Mouse (Mus musculus): Measurements from ENCODE around the gene Fbxl2.

DNA sequence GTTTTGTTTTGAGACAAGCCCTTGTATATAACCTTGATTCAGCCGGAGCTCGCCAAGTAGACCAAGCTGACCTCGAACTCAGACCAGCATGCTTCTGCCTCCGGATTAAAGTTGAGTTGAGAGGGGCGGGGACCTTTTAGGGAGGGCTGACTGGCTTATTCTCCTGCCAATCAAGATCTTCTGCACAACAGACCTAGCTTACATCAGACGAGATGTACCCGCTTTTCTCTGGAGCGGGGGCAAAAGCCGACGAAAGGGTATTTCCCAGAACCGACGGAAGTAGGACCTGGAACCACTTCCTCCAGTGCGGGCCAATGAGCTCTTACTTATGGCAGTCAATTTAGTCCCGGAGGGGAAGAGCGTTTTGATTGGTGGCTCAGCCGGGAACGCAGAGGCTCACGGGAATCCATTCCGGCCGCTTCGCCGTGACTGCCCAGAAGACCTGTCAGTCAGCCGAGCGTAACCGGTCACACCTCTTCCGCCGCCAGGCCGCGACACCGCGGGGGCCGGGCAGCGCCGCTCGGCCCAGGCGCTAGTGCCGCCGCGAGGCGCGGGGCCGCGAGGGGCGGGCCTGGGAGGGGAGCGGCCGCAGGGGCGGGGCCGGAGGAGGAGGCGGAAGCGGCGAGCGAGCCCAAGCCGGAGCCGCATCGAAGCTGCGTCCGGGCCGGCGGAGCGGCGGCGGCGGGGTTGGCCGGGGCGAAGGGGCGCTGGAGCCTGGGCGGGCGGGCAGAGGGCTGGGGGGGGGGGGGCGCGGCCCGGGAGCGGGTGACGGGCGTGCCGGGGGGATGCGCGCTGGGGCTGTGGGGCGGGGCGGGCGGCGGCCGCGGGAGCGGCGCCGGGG, 115.2 kb downstream of the Fbxl2 start, which contains the start of gene Ubp1:
- TF ChIP-seq FLI1 (IDR thresholded peaks at IDR 0.05; ENCODE audit: low read length) (0 out of 2 replicates have a peak, but pooled peaks have one; percentile 54), GATA1 (IDR thresholded peaks at IDR 0.05; ENCODE audit: borderline replicate concordance, low read length) (no peak)

All from megakaryocyte, embryonic 14.5 days (primary cell).